Mouse (Mus musculus) embryonic fibroblast, embryonic 13.5 days (primary cell): ENCODE results near the gene Clic5.

ENCODE experiments used
- CTCF ChIP-seq: IDR thresholded peaks from 2 replicates; pipeline ENCODE4 v1.5.1; 2011; ENCODE audit warnings: mild to moderate bottlenecking, control low read depth, low read length, moderate library complexity, borderline replicate concordance; ENCODE audit not compliant: insufficient read depth
- POLR2A ChIP-seq: IDR thresholded peaks from 2 replicates; pipeline ENCODE4 v1.6.1; 2011; ENCODE audit warnings: low read depth, mild to moderate bottlenecking, control low read depth, low read length, moderate library complexity

- TF ChIP-seq CTCF, result no peak
- TF ChIP-seq POLR2A, result no peak
Observed at GRCm38 (mm10) chr17:44252653-44253052, 64.3 kb downstream of the Clic5 start.
